Mouse (Mus musculus) 3T3-L1 (cell line): ENCODE measurements around the gene Diras1.
"Not testable (repeated sequence)": the region's sequence is repeated elsewhere in the genome, so short reads cannot be mapped to it uniquely, and the experiment has no call there.

Source experiments
- DNase-seq: peaks from one replicate; pipeline ENCODE4 v3.0.0-alpha.2; 2015; ENCODE audit warnings: low read depth, low spot score

Diras1 gene

DNA sequence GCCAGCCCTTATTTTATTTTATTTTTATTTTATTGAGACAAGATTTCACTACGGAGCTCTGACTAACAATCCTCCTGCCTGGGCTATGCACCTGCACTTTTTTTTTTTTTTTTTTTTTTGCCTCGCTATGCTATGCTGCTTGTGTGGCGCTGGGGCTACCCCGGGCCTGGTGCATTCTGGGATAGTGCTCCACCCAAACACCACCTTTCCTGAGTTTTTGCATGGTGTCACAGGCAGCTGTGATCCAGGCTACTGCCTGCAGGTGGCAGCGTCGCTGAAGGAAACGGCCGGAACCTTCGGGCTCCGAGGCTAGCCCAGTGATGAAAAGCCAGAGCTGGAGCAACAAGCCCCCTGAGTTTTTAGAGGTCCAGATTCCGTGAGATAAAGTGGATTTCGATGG lies 26.7 kb downstream of the Diras1 start:
- DNase-seq = peak; percentile 72

DNA sequence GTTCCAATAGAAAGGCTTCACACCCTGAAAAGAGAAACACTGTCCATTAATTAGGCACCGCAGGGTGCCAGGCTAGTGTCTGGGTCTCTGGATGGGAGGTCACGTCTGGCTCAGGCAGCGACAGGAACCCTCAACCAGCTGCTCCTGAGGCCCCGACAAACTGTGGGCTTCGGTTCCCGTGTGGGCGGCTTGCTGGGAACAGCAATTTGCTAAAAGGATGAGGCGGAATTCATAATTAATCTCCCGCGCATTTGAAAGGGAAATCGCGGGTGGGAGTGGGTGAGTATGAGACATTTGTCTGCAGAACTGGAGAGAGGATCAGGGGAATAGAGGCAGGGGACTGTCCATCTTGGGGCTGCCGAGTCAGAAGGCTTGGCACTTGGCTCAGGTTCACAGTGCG lies 27.4 kb downstream of the Diras1 start:
- DNase-seq = no peak

DNA sequence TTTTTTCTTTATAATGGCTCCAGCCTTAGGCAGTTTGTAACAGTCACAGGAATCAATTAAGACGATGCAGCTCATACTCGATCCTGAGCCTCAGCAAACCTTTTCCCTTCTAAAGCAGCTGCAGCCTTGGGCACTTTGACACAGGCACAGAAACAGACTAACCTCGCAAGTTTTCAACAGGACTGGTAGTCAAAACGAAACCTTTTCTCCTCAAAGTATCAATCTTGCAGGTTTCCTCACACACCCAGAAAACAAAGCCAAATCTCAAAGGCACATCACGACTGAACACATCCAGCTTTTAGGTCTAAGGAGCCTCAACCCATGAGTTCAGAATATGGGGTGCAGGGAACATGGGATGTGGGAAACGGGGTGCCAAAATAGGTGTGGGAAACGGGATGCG lies 28.1 kb downstream of the Diras1 start:
- DNase-seq = no peak

DNA sequence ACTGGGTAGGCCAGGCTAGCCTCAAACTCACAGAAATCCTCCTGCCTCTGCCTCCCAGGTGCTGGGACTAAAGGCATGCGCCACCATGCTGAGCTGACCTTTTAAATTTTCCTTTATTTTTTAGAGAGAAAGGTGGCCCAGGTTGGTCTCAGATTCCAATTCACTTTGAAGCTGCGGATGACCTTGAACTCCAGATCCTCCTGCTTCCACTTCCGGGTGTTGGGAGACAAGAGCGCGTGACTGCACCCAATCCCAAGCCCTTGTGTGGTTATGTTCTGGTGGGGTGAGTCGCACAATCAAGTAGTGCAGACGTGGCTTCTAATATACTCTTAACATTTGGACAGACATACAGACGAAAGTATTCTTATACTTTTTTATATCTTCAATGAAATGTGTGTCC lies 29.0 kb downstream of the Diras1 start:
- DNase-seq = no peak

DNA sequence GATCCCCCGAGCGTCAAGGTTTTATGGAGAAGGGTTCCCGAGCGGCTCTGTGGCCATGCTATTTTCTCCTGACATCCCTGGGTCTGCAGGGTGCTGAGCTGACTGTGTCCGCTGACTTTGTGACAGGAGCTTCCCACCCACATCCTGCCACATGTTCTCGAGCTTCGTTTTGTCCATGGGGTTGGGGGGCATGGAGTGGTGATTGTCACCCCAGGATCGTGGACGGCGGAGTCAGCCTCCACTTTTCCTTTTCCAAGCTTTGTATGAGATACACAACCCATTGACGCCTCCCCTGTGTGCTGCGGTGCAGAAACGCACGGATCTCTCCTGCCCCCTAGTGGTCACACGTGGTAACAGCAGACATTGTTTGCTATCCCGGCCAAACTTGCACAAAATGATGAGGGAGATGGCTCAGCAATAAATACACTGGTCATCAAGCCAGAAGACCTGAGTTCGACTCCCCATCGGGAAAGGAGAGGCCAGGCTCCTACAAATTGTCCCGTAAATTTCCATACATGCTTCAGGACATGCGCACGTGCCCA lies 30.3 kb downstream of the Diras1 start:
- peak; percentile 86 for DNase-seq

DNA sequence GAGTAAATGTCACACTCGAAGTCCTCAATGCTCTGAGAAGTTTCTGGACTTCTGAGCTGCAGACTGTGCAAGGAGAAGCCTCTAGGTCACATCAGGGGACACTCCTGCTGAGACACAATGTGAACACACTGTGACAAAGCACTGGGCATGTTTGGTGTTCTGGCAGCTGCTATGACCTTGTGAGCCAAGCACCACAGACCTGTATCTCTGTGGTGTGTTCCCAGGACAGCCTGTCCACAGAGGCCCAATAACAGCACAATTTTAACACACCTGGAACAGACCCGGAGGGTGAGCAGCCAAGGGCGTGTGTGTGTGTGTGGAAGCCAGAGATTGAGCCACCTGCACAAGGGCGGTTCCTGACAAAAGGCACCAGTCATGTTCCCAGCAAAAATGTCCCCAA lies 30.8 kb downstream of the Diras1 start:
- no peak for DNase-seq

DNA sequence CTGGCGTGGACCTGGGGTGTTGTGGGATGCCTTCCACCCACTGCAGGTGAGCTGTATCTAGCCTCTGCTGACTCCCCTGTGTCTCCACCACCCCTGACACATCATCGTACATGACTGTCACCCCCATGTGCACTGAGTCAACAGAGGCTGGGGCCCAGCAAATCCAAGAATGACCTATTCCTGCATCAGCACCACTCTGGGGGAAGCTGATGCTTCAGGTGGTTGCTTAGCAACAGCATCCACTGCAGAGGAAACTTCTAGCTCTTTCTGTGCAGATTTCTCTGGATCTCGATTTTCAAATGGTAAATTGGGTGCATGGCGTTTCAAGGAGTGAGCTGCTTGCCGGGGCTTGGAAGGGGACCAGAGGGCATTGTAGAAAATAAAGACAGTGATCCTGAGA lies 32.2 kb downstream of the Diras1 start:
- DNase-seq = no peak

DNA sequence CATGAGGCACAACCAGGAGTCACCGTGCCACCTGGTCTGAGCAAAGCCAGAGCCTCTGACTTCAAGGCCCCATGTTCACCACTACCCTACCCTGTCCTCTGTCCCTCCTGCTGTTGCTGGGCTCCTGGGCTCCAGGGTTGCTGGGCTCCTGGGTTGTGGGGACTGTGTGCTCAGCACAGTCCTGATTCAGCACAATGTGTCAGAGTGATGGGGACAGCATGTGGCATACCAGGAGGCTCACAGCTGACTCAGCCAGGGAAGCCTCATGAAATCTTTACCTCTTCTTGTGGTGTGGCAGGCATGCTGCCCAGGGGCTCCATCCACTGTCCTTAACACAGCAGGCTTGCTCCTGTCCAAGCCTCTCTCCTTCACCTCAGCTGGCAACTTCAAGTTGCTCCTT lies 33.5 kb downstream of the Diras1 start:
- DNase-seq = no peak

DNA sequence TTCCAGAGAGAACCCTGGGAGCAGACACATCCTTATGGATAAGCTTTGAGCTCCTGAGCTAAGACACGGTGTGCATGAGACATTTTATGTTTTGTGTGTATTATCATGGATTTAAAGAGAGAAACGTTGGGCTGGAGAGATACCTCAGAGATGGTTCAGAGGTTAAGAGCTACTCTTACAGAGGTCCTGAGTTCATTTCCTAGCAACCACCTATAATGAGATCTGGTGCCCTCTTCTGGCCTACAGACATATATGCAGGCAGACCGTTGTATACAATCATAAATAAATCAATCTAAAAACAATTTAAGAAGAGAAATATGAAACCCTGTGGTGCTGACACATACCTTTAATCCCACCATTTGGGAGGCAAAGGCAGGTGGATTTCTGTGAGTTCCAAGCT lies 34.5 kb downstream of the Diras1 start:
- DNase-seq = peak; percentile 44

DNA sequence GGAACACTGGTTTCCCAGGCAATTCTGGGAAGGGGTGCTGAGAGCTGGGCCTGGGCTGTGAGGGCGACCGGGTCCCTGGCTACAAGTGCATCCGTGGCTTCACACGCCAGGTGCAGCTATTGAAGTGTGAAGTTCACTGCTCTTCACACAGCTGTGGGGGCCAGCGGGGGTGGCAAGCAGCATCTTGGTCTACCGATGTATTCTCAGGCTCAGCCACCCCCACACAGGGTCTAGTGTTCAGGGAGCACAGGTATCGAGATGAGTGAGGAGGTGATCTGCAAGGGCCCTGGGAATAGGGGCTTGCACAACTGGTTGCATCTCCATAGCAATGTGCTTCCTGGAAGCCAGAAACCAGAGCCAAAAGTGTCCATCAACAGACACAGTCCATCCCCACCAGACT lies 35.1 kb downstream of the Diras1 start:
- DNase-seq = no peak

DNA sequence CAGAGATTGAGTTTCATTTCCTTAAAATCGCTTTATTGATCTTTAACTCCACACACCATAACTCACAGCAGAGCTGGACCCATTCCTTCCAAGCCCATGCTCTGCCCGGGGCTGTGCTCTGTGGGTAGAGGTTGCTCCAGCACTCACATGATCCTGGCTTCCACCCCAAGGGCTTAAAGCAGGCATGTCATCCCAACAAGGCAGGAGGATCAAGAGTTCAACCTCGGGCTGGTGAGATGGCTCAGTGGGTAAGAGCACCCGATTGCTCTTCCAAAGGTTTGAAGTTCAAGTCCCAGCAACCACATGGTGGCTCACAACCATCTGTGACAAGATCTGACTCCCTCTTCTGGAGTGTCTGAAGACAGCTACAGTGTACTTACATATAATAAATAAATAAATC lies 35.6 kb downstream of the Diras1 start:
- DNase-seq = not testable (repeated sequence)

DNA sequence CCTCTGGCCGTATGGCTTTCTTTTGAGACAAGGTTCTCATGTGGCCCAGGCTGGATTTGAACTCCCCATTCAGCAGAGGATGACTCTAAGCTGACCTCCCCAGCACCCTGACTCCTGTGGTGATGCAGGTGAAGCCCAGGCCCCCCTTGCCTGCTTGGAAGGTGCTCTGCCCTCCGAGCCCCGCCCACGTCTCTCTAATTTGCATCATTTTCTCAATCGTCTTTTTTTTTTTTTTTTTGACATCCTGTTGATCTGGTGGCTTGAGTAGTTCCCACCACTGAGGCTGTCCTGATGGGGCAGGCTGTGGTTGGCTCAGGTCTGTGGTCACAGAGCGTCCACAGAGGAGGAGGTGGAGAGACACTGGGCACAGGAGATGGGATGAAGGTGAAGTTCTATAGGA lies 36.0 kb downstream of the Diras1 start:
- no peak for DNase-seq

DNA sequence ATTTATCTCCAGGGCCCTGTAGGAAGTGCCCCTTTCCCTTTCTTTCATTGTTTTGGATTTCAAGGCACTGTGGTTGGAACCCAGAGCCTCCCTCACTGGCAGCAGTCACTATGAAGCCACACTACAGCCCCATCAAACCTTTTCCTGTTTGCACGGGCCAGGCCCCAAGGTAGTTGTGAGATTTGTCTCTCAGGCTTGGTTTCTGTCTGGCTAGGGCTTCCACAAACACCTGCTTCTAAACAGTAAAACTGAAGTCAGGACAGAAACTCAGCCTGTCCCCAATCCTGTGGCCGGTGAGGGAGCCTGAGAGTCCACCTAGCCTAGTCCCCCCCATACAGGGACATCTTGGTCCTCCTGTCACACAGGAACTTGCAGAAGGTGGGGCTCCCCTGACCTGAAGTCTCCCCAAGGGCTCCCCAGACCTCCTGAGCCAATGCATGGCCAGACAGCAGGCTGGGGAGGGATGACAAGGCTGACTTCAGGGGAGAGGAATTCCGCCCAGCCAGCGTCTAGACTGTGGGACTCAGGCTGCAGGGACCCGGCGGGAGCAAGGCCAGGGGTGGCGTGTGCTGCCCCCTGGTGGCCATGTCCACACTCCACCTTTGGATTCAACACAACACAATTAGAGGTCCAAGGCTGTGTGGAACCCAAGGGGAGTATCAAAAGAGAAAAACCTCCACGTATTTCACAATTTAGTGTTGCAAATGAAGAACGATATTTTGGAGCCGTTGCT lies 37.6 kb downstream of the Diras1 start:
- DNase-seq = peak; percentile 94

DNA sequence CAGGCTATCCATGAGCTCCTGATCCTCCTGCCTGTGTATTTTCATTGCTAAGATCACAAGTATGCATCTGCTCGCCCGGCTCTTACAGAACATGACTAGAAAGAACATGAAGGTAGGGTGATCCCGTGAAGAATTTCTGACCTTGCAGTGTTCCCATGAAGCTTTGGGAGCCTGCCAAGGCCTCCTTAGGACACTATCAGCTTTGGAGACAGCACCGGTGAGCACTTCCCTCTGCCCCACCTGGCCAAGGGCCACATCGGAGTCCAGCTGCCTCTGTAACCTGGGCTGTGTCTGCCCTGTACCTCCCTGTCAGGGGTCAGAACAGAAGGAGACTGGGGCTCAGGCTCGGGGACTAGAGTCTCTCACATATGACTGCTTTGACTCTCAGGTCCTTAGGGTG lies 38.7 kb downstream of the Diras1 start:
- DNase-seq = no peak

DNA sequence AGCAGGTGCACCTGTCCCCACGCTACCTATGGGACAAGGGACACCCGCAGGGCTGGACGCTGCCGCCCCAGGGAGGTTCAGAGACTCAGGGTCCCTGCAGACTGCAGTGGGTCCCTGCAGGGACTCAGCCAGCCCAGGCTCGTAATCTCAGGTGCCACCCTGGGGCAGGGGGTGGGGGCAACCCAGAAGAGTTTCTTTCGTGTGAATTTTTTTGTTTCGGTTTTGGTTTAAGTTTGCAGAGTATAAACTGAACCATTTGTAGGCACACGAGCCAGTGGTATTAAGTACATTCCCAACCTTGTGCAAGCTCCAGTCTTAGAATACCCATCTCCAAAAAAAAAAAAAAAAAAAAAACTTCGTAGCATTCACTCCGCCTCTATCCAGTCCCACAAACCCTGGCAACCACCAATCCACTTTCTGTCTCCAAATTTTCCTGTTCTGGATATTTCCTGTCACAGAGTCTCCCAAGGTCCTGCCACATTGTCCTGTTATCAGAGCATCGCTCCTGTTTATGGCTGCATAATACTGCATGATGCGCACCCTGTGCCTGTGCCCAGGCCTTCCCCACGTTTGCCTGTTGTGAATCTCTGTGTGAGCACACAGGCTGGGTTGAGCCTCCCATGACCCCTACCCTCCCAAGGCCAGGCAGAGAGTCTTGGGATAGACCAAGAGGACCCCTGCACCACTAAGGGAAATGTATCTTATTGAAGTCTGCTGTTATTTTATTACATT lies 39.3 kb downstream of the Diras1 start:
- DNase-seq = no peak

DNA sequence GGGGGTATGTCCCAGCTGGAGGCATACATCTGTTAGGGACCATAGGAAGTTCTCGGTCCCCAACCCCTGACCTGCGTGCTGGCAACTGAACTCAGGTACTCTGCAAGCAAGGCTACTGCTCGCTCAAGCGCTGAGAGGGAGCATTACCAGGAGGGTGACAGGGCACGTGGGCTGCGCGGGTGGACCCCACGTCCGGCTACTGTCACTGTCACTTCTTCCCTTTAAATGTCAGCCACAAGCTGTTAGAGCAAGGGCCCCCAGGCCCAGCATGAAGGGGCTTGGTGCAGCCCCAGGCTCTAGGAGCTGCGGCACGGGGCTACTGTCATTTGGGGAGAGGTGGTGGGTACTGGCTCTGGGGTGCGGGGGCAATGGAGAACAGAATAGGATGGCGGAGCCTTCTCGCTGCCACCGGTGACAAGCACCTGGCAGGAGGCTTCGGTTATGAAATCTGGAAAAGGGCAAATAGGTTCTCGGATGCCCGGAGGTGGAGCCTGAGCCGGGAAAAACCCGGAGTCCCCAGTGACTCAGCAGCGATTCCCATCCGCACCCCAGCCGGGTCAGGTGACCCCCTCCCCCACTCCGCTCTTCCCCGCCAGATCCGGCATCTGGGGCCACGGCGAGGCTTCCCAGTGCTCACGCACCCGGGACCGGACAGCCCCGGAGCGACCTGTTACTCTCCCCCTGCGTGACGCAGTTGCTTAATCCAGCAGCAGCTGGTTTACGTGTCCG lies 40.1 kb downstream of the Diras1 start:
- DNase-seq = no peak

DNA sequence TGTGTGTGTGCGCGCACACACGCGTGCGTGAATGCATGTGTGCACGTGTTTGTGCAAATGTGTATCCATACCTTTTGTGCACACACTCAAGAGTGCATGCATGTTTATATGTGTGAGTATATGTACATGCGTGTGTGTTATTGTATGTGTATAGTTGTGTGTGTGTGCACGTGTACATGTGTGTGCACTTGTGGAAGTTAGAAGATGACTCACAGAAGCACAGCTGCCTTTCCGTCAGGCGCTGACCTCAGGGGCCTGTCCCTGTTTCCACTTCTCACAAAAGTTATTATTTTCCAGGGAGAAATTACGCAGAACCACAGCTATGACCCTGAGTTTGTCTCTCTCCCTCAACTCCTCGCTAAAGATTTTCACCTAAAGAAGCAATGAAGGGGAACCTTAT lies 41.2 kb downstream of the Diras1 start:
- DNase-seq = no peak

DNA sequence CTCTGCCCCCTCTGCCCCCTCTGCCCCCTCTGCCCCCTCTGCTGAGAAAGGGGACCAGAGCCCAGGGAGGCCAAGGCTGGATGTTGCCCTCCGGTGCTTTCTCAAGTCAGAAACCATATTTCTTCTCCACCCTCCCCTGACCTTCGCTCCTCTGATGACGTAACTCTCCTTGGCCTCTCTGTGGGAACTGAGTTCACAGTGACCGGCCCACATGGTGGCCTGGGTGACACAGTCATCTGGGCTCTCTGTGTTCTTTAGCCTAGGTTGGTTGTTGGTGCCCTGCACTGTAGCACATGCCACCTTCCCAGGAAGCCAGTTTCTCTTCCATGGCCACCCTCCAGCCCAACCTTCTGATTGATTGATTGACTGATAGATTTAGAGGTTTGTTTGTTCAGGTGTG lies 43.1 kb downstream of the Diras1 start:
- no peak for DNase-seq

DNA sequence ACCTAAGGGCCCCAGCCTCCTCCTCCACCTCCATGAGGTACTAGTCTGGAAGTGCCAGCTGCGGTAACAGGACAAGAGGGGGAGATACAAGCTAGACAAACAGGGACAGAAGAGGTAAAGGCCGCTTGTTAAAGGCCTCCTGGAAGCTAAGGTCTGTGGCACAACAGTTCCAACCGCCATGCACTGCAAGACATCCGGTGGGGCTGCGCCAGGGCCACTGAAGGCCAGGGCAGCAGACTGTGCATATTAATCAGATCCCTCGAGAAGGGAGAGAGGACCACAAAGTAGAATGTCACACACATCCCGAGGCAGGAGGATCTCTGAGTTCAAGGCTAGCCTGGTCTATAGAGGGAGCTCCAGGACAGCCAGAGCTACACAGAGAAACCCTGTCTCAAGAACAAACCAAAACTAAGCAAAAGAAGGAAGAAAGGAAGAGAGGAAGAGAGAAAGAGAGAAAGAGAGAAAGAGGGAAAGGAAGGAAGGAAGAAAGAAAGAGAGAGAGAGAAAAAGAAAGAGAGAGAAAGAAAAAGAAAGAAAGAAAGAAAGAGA lies 43.8 kb downstream of the Diras1 start:
- DNase-seq = no peak

DNA sequence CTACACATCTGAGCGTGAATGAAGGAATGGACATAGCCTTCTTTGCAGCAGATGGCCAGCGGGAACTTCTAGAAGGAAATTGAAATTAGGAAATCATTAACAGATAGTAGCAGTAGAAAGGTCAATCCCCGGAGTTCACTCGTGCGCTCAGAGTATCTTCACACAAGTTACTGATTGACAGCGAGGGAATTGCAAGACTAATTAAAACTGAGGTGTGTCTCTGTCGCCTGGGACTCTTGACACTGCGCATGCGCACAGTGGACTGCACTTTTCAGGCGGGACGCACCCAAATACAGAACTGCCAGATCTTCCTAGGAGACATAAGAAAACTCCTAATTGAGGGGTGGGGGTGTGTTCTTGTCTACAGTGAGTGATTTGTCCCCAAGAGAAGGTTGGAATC lies 50.0 kb downstream of the Diras1 start:
- DNase-seq = no peak

DNA sequence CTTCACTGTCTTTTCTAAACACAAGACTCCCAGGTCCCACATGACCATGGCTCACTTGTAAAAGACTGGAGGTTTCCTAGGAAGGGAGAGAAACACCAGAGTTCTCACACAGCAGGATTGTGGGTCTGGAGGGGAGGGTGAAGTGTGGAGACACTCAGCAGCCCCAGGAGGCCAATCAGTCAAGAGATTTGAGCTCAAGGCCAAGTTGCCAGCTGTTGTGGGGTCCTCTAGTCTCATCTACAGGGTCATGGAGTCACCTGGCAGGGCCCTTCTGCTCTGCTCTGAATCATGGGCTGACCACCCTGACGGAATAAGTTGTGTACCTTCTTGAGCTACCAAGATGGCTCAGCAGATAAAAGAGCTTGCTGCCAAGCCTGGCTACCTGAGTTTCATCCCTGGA lies 51.7 kb downstream of the Diras1 start:
- DNase-seq = no peak
